Mouse (Mus musculus) ES-Bruce4 (cell line): ENCODE measurements around the gene Ank3.

Source experiments
- CTCF ChIP-seq: IDR thresholded peaks from one replicate; pipeline ENCODE4 v1.8.1; 2011; ENCODE audit warnings: low read depth, low read length
- POLR2A ChIP-seq: IDR thresholded peaks from one replicate; pipeline ENCODE4 v1.8.1; 2011; ENCODE audit warnings: low read length; ENCODE audit not compliant: insufficient read depth

GRCm38 (mm10) chr10:69936443-69937067, 538.0 kb downstream of the Ank3 start:
- TF ChIP-seq CTCF (no peak), POLR2A (no peak)
